Mouse (Mus musculus) splenic B cell, adult 2 months (primary cell): ENCODE measurements around the gene Ankrd7.

Experiments
- DNase-seq: peaks from one replicate; pipeline ENCODE4 v3.0.0-alpha.2; 2011; ENCODE audit warnings: low read depth, low spot score
- H3K27me3 ChIP-seq: 2 replicates; pipeline ENCODE4 v1.6.1; 2012; ENCODE audit warnings: mild to moderate bottlenecking, low read length, moderate library complexity, mixed read lengths; ENCODE audit not compliant: control insufficient read depth, poor library complexity, insufficient read depth, severe bottlenecking
- H3K36me3 ChIP-seq: 2 replicates; pipeline ENCODE4 v1.6.1; 2012; ENCODE audit warnings: mild to moderate bottlenecking, low read length, moderate library complexity, mixed read lengths; ENCODE audit not compliant: control insufficient read depth, poor library complexity, insufficient read depth, severe bottlenecking

Gene Ankrd7

GRCm38 (mm10) chr6:18916471-18916870 lies 50.4 kb downstream of the Ankrd7 start:
- DNase-seq = no peak
- H3K36me3 ChIP-seq = no peaks in the 10 kb centered on the region
- H3K27me3 ChIP-seq = no peaks in the 10 kb centered on the region
